Mouse (Mus musculus): Measurements from ENCODE around the gene Sv2a. TPM values are rescaled to one million over a fixed set of nuclear protein-coding genes. Genes with fewer than 3 reads are reported as not detected.
"Not testable (repeated sequence)": the region's sequence is repeated elsewhere in the genome, so short reads cannot be mapped to it uniquely, and the experiment has no call there.

The Sv2a gene
- total RNA-seq, 2 experiments from 2014 or later: 18.1 to 24.7 TPM

- DNase-seq (ENCODE audit: low spot score in 2 of 2): peak; percentile 66 to 76
Observed at GRCm38 (mm10) chr3:96172197-96173178, 8.5 kb upstream of the Sv2a start, which contains the start of gene Sf3b4. Gene Sf3b4, plus strand, starts transcription at chr3:96172332.

GRCm38 (mm10) chr3:96173185-96173584 lies 7.8 kb upstream of the Sv2a start:
- no peak for DNase-seq (ENCODE audit: low spot score in 2 of 2)

GRCm38 (mm10) chr3:96174042-96174441 lies 6.9 kb upstream of the Sv2a start:
- DNase-seq (ENCODE audit: low spot score in 2 of 2): not testable (repeated sequence)

DNA sequence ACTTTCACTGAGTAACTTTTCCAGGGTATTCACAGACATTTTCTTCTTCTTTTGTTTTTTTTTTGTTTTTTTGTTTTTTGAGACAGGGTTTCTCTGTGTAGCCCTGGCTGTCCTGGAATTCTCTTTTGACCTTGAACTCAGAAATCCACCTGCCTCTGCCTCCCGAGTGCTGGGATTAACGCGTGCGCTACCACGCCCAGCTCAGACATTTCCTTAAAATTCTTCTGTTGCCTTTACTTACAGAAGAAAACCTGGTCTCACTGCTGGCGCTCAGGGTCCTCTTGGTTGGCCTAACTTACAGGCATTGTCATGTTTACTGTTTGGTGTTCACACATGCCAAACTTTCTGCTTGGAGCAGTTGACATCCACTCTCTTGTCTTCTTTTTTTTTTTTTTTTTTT lies 5.7 kb upstream of the Sv2a start:
- no peak for DNase-seq (ENCODE audit: low spot score in 2 of 2)

DNA sequence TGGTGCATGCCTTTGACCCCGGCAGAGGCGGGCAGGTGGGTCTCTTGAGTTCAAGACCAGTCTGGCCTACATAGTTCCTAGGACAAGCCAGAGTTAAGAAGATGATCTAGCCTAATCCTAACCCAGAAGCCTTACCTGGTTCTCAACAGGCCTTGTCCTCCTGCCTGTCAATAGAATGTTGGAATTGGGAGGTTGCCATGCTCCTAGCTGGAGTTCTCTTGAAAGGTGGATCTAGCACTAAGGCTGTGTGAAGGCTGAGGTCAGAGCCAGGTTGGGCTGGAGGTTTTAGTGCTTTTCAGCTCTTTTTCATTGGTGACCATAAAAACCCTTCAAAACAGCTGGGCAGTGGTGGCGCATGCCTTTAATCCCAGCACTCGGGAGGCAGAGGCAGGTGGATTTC lies 2.5 kb upstream of the Sv2a start:
- DNase-seq (ENCODE audit: low spot score in 2 of 2): no peak

- no peak for DNase-seq (ENCODE audit: low spot score in 2 of 2)
Observed at GRCm38 (mm10) chr3:96178902-96179301, 2.0 kb upstream of the Sv2a start.

DNA sequence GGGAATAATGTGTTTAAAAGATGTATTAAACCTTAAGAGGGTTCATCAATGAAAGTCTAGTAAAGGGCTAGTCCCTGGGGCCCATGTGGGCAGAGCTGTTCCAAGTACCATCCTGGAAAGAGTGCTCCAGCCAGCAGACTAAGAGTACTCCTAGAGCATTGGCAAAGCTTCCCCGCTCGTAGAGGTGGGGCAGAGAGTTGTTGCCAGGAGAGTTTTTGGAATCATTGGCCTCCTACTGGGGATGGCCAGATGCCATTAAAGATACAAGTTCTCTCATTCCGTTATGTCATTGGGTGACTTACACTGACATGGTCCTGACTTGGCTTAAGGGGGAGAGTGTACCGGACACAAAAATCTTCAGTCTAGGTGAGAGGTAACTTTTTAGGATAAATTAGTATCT lies 1.4 kb upstream of the Sv2a start:
- no peak for DNase-seq (ENCODE audit: low spot score in 2 of 2)

DNA sequence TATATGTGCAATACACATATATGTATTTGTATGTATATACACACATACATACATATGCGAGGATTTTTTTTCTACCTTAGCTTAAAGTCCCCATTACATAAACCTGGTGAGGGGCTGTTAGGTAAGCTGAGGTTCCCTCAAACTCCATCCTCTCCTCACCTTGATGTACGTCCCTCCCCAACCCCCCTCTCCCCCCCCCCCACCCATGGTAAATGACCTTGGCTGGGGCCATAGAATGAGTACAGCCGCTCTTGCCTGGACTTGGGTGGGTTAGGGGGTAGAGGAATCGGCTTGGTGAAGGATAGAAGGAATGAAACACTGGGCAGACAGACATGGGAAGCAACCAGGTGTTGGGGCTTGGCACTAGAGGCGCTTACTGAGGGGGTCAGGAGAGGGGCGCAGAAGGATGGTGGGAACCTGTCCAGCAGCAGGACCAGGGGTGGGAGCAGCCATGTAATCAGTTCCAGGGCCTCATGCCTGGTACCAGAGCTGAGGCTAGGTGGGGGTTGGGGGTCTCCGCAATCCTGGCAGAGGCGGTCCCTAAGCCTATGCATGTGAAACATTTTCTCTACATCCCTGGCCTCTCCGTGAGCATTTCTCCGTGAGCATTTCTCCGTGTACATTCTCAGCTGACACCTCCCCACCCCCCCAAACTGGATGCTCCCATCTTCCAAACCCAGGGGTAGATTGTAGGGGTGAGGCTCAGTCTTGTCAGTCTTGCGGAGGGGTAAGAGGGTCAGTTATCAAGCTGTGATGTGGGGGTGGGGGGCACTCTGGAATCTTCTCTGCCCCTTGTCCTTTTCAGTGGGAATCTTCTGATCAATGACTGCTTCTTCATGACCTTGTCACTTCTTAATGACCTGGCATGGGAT lies 795 bp downstream of the Sv2a start:
- DNase-seq (ENCODE audit: low spot score in 2 of 2): no peak

DNA sequence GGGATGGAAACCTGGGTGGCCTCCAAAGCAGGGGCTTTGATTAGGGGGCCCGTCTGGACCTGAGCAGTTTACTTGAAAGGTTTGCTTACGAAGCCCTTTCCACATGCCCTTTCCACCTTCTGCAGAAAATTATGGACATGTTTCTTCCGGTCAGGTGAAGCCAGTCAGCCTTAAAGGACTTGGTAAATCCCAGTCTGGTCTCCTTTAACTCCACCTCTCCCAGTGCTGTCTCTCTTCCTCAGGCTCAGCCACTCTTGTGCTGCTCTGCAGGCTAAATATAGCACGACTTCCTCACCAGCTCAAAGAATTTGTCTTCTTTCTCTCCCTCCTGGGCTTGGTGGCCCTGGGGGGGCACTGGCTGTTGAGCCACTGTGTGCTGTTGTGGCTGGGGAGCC lies 1.4 kb downstream of the Sv2a start:
- DNase-seq (ENCODE audit: low spot score in 2 of 2): no peak

GRCm38 (mm10) chr3:96192977-96193376 lies 12.0 kb downstream of the Sv2a start:
- no peak for DNase-seq (ENCODE audit: low spot score in 2 of 2)

DNA sequence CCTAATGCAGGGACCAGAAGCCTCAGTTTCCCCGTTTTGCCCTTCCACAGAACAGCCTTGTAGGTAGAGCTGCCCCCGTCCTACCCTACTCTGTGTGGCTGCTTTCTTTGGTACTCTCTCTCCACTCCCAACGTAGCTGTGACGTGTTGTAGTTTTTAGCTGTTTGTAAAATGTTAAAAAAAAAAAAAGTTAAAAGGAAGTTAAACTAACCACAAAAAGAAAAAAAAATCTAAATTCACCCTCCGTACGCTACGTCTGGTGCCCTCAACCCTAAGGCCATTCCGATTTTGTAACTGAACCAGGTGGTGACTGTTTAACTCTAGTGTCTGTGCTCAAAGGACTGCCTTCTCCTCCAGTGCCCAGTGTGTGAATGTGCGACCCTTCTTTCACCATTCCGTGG lies 14.0 kb downstream of the Sv2a start:
- no peak for DNase-seq (ENCODE audit: low spot score in 2 of 2)

DNA sequence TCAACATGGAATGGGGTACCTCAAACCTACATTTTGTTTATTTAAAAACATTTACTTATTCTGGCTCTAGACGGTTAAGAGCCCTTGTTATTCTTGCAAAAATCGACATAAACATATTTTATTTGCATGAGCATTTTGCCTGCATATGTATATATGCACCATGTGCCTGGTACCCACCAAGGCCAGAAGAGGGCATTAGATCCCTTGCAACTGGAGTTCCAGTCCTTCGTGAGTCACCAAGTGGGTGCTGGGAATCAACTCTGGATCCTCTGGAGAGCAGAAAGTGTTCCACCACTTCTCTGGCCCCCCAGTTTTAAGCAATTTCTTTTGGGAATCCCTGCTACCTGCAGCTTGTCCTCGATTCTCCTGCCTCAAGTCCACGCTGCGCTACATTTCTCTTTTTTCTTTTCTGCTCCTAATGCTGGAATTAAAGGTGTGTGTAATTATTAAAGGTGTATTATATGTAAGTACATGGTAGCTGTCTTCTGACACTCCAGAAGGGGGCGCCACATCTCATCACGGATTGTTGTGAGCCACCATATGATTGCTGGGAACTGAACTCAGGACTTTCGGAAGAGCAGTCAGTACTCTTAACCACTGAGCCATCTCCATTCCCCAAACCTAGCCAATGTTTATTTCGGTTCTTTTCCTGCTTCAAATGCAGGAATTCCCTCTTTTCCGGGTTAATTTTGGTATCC lies 14.8 kb downstream of the Sv2a start:
- no peak for DNase-seq (ENCODE audit: low spot score in 2 of 2)

DNA sequence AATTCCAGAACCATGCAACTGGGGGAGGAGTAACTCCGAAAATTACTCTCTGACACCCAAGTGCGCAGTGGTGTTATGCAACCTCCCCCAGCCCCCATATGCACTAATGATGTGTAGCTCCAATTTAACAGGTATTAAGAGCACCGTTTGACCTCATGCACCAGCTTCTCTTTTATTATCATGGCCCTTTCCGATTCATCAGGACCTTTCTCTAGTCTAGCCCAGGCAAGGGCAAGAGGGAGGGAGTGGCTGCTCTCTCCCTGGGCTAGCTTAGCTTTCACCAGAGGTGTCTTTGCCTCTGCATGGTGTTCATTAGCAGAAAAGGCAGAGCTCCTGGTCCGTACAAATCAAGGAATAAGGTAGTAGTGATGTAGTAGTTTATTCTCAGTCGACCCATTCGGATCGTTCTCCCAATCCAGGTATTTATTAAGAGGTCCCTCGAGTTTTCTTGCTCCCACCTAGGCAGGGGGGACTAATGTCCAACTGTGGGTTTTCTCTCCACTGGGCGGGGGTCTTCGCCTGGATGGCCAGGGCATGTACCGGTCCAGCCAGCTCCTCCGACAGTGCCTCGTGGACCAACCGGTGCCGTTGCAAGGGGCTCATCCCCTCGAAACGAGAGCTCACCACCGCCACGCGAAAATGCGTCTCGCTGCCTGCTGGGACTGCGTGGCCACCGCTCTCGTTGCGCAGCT lies 15.6 kb downstream of the Sv2a start:
- DNase-seq (ENCODE audit: low spot score in 2 of 2): no peak

GRCm38 (mm10) chr3:96197129-96197749 lies 16.3 kb downstream of the Sv2a start:
- peak; percentile 38 to 64 for DNase-seq (ENCODE audit: low spot score in 2 of 2)

DNA sequence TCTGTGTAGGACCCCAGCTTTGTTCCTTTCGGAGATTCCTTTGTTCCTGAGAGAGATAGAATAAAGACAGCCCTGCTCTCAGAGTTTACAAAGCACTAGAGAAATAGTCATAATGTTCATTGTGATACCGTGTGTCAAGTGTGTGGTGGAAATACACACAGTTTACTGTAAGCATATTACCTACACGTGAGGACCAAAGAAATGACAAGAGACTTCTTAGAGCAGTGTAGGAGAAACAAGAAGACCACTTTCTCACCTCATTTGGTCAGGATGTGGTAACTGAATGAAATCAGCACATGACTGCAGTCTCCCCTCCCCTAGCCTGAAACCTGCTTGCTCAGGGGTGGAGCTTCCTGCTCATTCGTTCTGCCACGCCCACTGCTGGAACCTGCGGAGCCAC lies 17.2 kb downstream of the Sv2a start:
- no peak for DNase-seq (ENCODE audit: low spot score in 2 of 2)

GRCm38 (mm10) chr3:96198601-96199251 lies 17.8 kb downstream of the Sv2a start:
- not testable (repeated sequence) for DNase-seq (ENCODE audit: low spot score in 2 of 2)

- no peak for DNase-seq (ENCODE audit: low spot score in 2 of 2)
Observed at GRCm38 (mm10) chr3:96199731-96200130, 18.8 kb downstream of the Sv2a start.

DNA sequence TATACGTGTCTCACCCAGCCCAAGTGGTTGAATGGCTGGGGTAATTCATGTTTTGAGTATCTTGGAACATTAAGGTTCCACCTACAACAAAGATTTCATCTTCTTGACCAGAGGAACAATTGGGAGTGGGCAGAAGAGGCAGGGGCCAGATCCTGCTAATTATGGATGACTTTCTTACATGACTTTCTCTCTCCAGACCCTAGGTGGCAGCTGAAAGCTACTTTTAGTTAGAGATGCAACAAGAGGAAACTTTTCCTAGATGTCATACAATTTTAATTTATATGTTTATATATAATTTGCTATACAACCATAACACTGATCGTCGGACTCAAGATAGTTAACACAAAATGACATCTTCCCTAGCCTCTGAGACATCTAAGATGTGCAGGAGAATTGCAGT lies 26.9 kb downstream of the Sv2a start:
- no peak for DNase-seq (ENCODE audit: low spot score in 2 of 2)

- DNase-seq (ENCODE audit: low spot score in 2 of 2): no peak
Observed at GRCm38 (mm10) chr3:96209242-96209641, 28.3 kb downstream of the Sv2a start.

GRCm38 (mm10) chr3:96219191-96219641 lies 38.3 kb downstream of the Sv2a start:
- no peak for DNase-seq (ENCODE audit: low spot score in 2 of 2)

All from adrenal gland, postnatal 4 days (tissue).